10 mouse cellular contexts compared by ENCODE assay signal in the genomic region with DNA sequence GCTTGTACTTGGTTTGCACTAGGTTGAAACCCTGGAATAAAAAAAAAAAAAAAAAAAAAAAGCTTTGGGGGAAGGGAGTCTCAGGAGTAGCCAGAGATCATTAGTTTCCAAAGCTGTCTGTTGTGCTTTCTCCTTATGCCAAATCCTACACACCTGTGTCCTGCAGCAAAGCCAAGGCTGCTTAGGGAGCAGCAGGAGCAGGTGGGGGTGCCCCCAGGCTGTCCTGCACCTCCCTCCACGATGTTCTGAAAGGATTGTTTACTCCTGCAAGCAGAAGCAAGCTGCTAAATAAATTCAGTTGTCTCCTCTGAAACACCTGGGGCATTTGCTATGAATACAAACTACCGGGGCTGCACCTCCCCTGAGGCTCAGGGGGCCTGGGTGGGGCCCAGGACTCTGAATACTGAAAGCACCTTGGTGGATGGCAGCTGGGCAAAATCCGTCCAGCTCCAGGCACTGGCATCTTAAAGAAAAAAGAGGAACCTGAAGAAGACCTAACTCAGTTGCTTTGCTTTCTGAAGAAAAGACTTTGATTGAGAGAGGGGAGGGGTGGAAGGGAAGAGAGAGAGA.
A peak's percentile ranks its signal among the peaks of the same experiment; 100 is the strongest.
DNase-seq lines count a peak whose midpoint lies in the region; ATAC-seq lines count a peak whose summit lies in the region.
"Had no signal": no experiment of that assay in that cellular context is flagged by ENCODE, and none has a peak within 500 bp of the region (broad histone marks: within the 10 kb centered on the region; RNA-seq: fewer than 3 reads in every experiment).

No protein-coding gene starts in this region.

- H3K4me2 ChIP-seq in embryonic facial prominence, embryonic 12.5 days (replicated peaks): no peak overlapping the region

- no peak overlapping the region for H3K4me3 ChIP-seq in embryonic facial prominence, embryonic 12.5 days
- H3K4me3 ChIP-seq in limb, embryonic 10.5 days: no peak overlapping the region

- peak overlapping the region; percentile 63; the same call in 1 of the 2 replicates for H3K27ac ChIP-seq in embryonic facial prominence, embryonic 12.5 days
- peak overlapping the region; percentile 25; the same call in 1 of the 2 replicates for H3K27ac ChIP-seq in limb, embryonic 10.5 days

- 14% methylated on average over 3 of the region's 3 CpGs for WGBS in embryonic facial prominence, embryonic 12.5 days
- WGBS in limb, embryonic 10.5 days: 32% methylated on average over 3 of the region's 3 CpGs

- no peaks in the 10 kb centered on the region for H3K36me3 ChIP-seq in embryonic facial prominence, embryonic 12.5 days
- H3K36me3 ChIP-seq in limb, embryonic 10.5 days: no peaks in the 10 kb centered on the region

- H3K9ac ChIP-seq in embryonic facial prominence, embryonic 12.5 days: no peak overlapping the region

- no peak for ATAC-seq in embryonic facial prominence, embryonic 12.5 days (ENCODE audit: insufficient number of reproducible peaks, insufficient read depth, low FRiP score, low TSS enrichment)
- no peak for ATAC-seq in monocyte, adult 5-6 weeks (replicated peaks; ENCODE audit: insufficient number of reproducible peaks, low FRiP score, low TSS enrichment, poor library complexity, severe bottlenecking)

- no peaks in the 10 kb centered on the region for H3K27me3 ChIP-seq in embryonic facial prominence, embryonic 12.5 days
- H3K27me3 ChIP-seq in limb, embryonic 10.5 days (ENCODE audit: low read depth, poor library complexity, severe bottlenecking): no peaks in the 10 kb centered on the region

- DNase-seq in testis, postnatal 14 days (ENCODE audit: low spot score): peak; percentile 15
- DNase-seq in testis, postnatal 10 days (ENCODE audit: low spot score): no peak
- DNase-seq in limb, embryonic 10.5 days (ENCODE audit: low spot score): no peak
- DNase-seq in right cerebral cortex, adult 18-20 months: no peak
- no peak for DNase-seq in thymus, postnatal 25 days
- DNase-seq: adrenal gland, postnatal 10 days; heart, adult 11 months; thymus, adult 18-20 months had no signal

- peaks cover 12% of the 10 kb centered on the region for H3K4me1 ChIP-seq in embryonic facial prominence, embryonic 12.5 days
- peaks cover 3% of the 10 kb centered on the region; the same call in 1 of the 2 replicates for H3K4me1 ChIP-seq in limb, embryonic 10.5 days

- no peaks in the 10 kb centered on the region for H3K9me3 ChIP-seq in embryonic facial prominence, embryonic 12.5 days
- no peaks in the 10 kb centered on the region for H3K9me3 ChIP-seq in limb, embryonic 10.5 days (replicated peaks)
